Mouse (Mus musculus): ENCODE results near the gene D430019H16Rik.
A peak's percentile ranks its signal among the peaks of the same experiment; 100 is the strongest.

The D430019H16Rik gene

DNA sequence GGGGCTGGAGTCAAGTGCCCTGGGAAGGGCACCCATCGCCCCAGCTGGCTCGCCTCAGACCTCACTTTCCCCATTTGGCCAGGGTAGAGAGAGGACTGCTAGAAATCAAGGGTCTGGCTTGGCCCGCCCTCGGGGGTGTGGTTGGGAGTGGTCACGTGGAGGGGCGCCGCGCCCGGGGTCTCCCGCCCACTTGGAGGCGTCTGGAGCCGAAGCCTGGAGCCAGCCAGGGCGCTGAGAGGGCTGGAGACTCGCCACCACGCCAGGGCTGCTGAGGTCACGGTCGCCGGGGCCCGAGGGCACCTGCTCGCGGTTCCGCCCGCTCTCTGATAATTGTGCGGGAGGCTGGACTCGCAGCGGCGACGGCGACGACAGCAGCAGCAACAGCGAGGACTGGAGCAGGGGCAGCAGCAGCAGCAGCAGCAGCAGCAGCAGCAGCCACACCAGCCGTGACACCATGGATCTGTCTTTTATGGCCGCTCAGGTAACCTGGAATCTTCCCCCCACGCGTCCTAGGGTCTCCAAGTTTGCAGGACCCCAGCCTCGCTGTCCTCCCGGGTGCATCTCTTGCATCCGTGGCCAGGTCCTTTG, at the start of gene D430019H16Rik:
TSS of gene D430019H16Rik (plus strand) at position 187 of the 588 bp plus-strand sequence.
- DNase-seq (ENCODE audit: low read depth, low spot score) = peak; percentile 77

DNA sequence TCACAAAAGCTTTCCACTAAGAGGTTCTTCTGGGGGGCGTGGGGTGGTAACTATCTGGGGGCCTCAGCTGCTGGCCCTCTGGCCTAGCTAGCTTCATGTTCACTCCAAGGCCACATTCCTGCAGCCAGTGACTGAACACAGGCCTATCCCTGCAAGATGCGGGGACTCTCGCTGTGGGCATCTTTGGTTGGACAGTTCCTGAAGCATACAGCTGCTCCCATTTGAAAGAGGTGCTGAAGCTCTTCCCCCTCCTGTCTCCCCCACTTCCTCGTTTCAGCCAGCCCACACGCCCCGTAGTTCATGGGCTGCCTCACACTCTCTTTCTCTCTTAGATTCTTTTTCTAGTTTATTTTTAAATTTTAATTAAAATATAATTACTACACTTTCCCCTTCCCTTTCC, 47.6 kb upstream of the D430019H16Rik start:
- no peak for DNase-seq (ENCODE audit: low read depth, low spot score)

DNA sequence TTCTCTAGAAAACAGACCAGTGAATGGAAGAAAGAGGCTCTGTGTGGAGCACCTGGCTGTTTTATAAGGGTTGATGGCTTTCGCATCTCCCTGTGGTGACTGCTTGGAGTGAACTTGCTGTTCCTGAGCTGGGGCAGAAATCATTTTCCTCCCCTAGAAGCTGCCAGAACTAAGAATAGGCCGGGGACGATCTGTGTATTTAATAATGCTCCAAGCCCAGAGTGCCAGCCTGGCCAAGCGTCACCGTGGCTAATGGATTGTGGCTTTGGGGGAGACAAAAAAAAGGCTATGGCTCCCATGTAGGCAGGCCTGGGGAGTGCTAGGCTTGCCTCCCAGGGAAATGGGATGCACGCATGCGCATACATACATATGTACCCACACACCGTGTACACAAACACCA, 39.7 kb upstream of the D430019H16Rik start:
- no peak for DNase-seq (ENCODE audit: low read depth, low spot score)

- peak; percentile 40 for DNase-seq (ENCODE audit: low read depth, low spot score)
Measured at GRCm38 (mm10) chr12:105420476-105420875, 33.2 kb upstream of the D430019H16Rik start.

DNA sequence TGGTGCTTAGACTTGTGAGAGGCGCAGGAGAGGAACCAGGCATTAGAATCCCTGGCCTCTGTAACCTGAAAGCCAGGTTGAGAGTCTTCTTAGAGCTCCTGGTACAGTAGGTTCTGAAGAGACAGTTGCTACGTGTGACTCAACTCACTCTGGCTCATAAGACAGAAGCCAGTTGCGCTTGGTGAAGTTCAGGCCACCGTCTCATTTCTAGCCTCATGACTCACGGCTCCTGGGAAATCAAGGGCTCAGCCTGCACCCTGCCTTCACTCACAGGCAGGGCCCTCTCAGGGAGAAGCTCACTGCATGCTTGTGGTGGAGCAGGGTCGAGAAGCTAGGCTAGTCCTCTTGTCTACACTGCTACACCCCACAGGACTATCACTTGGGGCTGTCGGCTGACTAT, 27.1 kb upstream of the D430019H16Rik start:
- DNase-seq (ENCODE audit: low read depth, low spot score) = no peak

DNA sequence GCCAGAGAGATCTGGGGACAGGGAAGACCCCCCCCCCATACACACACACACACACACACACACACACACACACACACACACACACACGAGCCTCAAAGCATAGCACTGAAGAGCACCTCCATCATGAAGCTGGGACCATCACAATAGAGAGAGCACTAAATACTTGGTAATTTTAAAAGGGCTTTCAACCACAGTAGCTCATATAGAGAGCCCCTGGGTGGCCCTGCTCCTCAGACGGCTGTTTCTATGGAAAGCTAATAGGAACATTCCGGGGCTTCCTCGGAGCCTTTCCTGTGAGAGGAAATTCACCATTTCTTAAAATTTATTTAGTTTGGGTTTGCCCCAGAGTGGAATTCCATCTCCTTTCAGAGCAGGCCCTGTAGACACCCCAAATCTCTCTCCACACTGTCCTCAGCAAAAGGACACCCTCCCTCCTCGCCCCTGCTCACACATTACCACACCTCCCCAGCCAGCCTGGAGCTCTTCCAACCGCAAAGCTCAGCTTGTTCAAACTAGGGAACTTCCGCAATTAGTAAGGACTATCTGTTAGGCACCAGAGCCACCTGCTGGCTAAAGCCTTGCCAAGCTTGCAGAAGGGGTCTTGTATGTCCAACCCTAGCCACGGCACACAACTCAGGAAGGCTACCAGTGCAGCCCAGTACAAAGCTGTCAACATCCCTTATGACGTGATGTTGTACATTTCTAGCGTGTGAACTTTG, 26.5 kb upstream of the D430019H16Rik start:
- peak; percentile 80 for DNase-seq (ENCODE audit: low read depth, low spot score)

GRCm38 (mm10) chr12:105431872-105432271, 21.8 kb upstream of the D430019H16Rik start:
- no peak for DNase-seq (ENCODE audit: low read depth, low spot score)

- no peak for DNase-seq (ENCODE audit: low read depth, low spot score)
Measured at GRCm38 (mm10) chr12:105432807-105433206, 20.8 kb upstream of the D430019H16Rik start.

DNA sequence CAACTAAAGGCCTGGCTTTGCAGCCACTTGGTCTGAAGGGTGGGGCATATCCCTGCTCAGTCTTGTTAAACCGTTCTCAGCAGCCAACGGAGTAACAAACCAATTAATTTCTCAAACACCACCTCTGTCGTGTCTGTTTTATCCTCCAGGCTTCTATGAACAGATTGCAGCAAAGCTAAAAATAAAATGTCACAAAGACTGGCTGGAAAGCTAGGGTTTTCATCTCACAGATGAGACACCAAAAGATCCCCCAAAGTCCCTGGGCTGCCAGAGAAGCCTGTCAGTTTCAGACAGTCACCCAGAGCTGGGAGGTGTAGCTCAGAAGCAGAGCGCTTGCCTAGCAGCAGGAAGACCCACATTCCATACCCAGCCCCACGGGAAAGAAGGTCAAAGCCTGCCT, 15.4 kb upstream of the D430019H16Rik start:
- DNase-seq (ENCODE audit: low read depth, low spot score) = no peak

GRCm38 (mm10) chr12:105439976-105440375, 13.7 kb upstream of the D430019H16Rik start:
- DNase-seq (ENCODE audit: low read depth, low spot score) = peak; percentile 88

- no peak for DNase-seq (ENCODE audit: low read depth, low spot score)
Measured at GRCm38 (mm10) chr12:105443569-105443968, 10.1 kb upstream of the D430019H16Rik start.

- DNase-seq (ENCODE audit: low read depth, low spot score) = no peak
Measured at GRCm38 (mm10) chr12:105445767-105446166, 7.9 kb upstream of the D430019H16Rik start.

DNA sequence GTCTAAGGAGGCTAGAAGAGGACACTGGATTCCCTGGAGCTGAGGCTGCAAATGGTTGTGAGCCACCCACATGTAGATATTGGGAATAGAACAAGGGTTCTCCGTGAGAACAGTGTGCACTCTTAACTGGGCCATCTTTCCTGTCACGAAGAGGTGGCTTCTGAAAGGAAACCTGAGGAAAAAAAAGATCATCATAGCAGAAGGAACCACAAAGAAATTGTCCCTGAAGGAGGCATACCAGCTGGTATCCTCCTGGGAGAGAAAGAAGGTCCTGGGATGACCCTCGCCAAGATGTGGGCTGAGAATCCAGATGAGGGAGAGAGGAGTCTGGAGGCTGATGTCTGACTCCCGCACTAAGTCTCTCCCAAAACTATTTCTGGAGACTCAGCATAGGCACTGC, 4.4 kb upstream of the D430019H16Rik start:
- no peak for DNase-seq (ENCODE audit: low read depth, low spot score)

GRCm38 (mm10) chr12:105454258-105455062, 804 bp downstream of the D430019H16Rik start:
- no peak for DNase-seq (ENCODE audit: low read depth, low spot score)

DNA sequence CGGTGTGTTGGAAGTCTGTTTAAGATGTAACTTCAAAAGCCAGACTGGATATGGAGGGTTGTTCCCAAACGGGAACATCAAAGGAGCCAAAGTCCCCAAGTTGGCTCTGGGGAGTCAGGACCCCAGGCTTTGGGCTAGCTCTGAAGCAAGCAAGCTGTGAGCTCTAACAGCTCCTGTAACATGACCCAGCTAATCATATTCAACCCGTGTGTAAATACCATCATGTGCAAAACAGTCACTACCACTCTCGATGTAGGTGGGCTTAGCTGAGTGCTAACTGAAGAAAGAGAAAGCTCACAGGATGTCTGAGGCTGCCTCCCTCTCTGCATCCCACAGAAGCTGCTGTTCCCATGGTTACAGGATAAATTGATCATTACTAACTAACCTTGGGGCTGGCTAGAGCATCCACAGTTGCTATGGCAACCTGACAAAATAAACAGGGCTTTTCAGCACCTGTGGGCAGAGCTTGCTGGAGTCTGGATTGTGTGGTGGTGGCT, 1.5 kb downstream of the D430019H16Rik start:
- peak; percentile 76 for DNase-seq (ENCODE audit: low read depth, low spot score)

DNA sequence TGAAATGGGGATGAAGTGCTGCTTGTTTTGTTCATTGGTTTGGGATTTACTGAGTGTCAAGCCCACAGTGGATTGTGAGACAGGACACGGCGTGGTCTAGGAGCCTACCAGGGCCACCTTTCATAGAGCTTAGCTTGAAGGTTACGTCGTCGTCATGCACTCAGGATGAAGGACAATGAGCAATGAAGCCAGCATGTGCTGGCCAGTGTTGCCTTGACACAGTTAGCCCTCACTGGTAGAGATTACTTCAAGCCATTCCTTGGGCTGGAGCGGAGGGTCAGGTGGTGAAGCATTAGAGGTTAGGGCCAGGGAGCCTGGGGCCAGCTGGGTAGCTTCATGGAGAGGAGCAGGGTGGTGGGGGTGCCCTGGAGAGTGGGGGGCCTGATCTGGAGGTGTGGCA, 5.1 kb downstream of the D430019H16Rik start:
- DNase-seq (ENCODE audit: low read depth, low spot score) = no peak

DNA sequence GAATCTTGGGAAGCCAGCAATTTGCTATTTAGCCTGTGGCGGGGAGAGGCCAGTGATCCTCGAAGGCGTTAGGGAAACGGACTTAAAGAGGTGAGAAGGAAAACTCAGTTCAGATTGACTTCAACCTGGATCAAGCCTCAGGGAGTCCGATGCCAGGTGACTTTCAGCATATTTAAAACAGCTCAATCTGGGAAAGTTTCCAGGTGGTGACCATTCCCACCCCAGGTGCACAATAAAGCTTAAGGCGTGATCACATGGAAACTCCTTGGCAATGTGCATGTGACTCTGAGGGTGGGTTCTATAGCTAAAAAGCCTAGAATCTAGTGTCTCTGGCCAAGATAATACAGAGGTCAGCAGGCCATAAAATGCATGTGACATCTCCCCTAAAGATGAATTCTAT, 7.4 kb downstream of the D430019H16Rik start:
- DNase-seq (ENCODE audit: low read depth, low spot score) = no peak

- DNase-seq (ENCODE audit: low read depth, low spot score) = no peak
Measured at GRCm38 (mm10) chr12:105469026-105469425, 15.4 kb downstream of the D430019H16Rik start.

DNA sequence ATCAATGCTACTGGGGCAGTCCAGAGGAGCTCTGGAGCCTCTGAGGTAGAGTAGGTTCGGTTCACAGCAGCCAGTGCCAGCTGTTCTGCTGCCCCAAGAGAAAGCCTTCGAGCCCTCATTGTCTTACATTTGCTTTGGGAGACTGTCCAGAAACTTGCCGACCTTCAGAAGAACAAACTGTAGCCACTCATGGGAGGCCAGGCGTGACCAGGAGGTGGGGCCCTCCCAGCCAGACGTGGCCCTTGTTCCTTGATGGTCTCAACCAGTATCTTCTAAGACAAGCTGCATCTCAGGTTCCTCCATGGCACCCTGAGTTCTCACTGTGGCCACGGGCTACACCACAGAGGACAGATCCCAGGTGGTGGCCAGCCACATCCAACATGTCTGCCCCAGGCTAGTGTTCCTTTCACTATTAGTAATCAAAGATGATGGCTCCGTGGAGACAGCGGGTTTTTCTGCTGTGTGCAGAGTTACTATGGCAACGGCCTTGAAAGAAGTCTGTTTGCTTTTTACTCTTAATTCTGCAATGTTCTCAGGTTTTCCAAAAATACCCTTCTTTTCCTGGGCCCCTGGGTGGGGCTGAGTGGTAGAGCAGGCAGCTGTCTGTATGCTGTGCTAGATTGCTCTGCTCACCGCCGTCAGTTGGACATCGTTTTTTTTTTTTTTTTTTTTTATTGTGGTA, 21.7 kb downstream of the D430019H16Rik start:
- DNase-seq (ENCODE audit: low read depth, low spot score) = peak; percentile 43

- peak; percentile 70 for DNase-seq (ENCODE audit: low read depth, low spot score)
Measured at GRCm38 (mm10) chr12:105476453-105476852, 22.8 kb downstream of the D430019H16Rik start.

- DNase-seq (ENCODE audit: low read depth, low spot score) = no peak
Measured at GRCm38 (mm10) chr12:105476993-105477392, 23.3 kb downstream of the D430019H16Rik start.

- peak; percentile 50 for DNase-seq (ENCODE audit: low read depth, low spot score)
Measured at GRCm38 (mm10) chr12:105483503-105483902, 29.8 kb downstream of the D430019H16Rik start.

All from R1 (cell line).